Mouse (Mus musculus): ENCODE measurements around the gene Gm47791. TPM values are rescaled to one million over a fixed set of nuclear protein-coding genes. Genes with fewer than 3 reads are reported as not detected.

Gene Gm47791
- polyA plus RNA-seq, 1 experiment, result not detected

DNA sequence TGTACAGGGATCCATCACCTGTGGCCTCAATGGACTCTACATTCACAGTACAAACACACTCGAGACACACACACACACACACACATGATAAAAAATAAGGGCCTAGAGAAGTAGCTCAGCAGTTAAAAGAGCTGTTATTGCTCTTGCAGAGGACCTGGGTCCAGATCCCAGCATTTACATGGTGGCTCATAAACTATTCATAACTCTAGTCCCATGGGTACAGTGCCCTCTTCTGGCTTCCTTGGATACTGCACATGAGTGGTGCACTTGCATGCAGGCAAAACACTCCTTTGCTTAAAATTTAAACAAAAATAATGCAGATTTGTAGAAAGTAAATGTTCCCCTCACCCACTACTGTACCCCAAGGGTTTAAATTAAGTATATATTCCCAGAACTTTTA, 11.5 kb downstream of the Gm47791 start:
- TF ChIP-seq POLR2A (IDR thresholded peaks at IDR 0.05; ENCODE audit: borderline replicate concordance, extremely low read depth, insufficient read depth, insufficient read length, poor library complexity, severe bottlenecking) (no peak), CTCF (IDR thresholded peaks at IDR 0.05; ENCODE audit: borderline replicate concordance, extremely low read depth, insufficient read depth, insufficient read length) (peak; percentile 39; the same call in 1 of the 2 replicates)
- peak; percentile 2 for DNase-seq (ENCODE audit: low read depth)

DNA sequence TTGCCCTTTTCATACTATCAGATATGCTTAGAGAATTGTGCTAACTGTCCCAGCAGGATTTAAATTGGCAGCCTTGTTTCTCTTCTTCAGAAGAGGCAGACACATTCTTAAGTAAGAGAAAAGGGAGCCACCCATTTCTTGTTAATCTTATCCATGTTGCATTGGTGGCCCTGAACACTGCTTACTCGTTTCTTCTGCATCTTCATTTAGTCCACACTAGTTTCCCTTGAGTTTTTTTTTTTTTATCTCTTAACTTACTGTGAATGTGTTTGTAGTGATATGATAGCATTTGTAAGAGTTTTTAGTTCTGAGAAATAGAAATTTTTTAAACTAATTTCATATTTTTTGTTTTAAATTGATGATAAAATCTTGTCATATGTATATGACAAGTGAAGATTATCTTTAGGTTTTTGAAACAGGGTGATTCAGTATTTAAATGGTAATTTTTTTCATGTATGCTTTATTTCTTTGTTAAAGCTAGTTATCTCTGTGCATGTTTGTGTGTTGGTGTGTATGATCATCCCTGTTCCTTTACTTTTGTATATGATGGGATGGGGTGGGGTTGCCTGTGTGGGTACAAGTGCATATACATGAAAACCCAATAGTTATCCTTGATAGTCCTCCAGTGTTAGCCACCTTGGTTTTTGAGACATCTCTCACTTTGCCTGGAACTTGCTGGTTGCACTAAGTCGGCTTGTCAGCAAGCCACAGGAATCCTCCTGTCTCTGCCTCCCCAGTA, 23.2 kb downstream of the Gm47791 start:
- no peak for TF ChIP-seq POLR2A (IDR thresholded peaks at IDR 0.05; ENCODE audit: borderline replicate concordance, extremely low read depth, insufficient read depth, insufficient read length, poor library complexity, severe bottlenecking)
- no peak for TF ChIP-seq CTCF (IDR thresholded peaks at IDR 0.05; ENCODE audit: borderline replicate concordance, extremely low read depth, insufficient read depth, insufficient read length)
- no peak for DNase-seq (ENCODE audit: low read depth)

DNA sequence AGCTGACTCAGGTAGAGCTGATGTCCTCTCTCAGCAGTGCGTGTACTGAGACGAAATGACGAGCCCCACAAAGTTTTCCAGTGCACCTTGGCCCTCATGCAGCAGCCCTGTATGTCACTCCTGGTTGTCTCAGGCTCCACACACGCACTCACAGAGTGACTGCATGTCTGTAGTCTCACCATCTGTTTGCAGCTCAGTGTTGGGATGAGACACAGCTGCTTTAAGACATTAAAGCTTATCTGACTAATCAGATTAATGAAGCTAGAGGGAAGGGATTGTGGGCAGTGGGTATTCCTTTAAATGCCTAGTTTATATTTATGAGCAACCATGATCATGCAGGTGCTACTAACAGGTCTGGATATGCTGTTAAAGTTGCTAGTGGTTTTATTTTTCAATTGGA, 24.6 kb downstream of the Gm47791 start:
- DNase-seq (ENCODE audit: low read depth), result peak; percentile 35
- TF ChIP-seq CTCF (IDR thresholded peaks at IDR 0.05; ENCODE audit: borderline replicate concordance, extremely low read depth, insufficient read depth, insufficient read length), result no peak
- TF ChIP-seq POLR2A (IDR thresholded peaks at IDR 0.05; ENCODE audit: borderline replicate concordance, extremely low read depth, insufficient read depth, insufficient read length, poor library complexity, severe bottlenecking), result no peak

DNA sequence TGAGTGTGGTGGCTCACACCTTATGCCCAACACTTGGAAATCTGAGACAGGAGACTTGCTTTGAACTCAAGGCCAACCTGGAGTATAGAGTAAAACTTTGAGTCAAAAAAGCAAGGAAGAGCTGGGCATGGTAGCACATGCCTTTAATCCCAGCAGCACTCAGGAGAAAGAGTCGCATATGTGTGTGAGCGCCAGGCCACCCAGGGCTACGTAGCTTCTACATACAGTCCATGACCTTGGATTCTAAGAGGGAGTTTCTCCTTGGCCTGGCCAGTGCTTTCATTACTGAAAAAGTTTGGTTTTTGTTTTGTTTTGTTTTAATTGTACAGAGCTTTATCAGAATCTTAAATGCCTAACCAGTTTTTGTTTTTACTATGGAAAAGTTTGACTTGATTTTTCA, 27.1 kb downstream of the Gm47791 start:
- DNase-seq (ENCODE audit: low read depth), result no peak
- TF ChIP-seq POLR2A (IDR thresholded peaks at IDR 0.05; ENCODE audit: borderline replicate concordance, extremely low read depth, insufficient read depth, insufficient read length, poor library complexity, severe bottlenecking) (no peak), CTCF (IDR thresholded peaks at IDR 0.05; ENCODE audit: borderline replicate concordance, extremely low read depth, insufficient read depth, insufficient read length) (no peak)

DNA sequence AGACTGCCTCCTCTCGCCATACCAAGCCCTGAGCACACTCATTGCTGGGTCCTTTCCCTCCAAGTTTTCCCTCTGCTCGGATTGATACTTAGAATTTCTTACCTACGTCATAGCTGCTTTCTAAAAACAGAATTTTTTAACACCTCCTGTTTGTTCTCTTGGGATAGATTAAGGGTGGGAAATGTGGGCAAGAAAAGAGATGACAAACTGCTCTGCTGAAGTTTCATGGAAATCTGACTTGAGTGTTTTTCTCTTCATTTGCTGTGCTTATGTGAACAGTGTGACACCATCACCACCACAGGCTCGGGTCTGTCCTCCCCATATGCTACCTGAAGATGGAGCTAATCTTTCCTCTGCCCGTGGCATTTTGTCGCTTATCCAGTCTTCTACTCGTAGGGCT, 29.5 kb downstream of the Gm47791 start:
- no peak for DNase-seq (ENCODE audit: low read depth)
- TF ChIP-seq CTCF (IDR thresholded peaks at IDR 0.05; ENCODE audit: borderline replicate concordance, extremely low read depth, insufficient read depth, insufficient read length) (no peak), POLR2A (IDR thresholded peaks at IDR 0.05; ENCODE audit: borderline replicate concordance, extremely low read depth, insufficient read depth, insufficient read length, poor library complexity, severe bottlenecking) (no peak)

DNA sequence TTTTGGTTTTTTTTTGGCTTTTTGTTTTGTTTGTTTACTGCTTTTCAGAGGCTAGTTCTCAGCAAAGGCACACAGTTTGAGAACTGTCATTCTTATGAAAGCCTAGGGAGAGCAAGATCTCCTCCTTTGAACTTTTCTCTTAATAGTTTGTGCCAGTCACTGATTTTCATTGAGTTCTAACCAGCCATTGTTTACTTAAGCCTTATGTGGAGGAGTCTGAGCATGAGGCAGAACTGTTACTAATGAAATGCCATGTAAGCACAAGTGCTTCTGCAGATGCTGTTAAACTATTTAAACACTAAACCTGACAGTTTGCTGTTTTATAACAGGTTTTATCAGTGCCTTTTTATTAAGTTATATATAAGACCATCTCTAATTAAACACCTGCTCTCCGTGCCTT, 33.0 kb downstream of the Gm47791 start:
- DNase-seq (ENCODE audit: low read depth), result no peak
- TF ChIP-seq CTCF (IDR thresholded peaks at IDR 0.05; ENCODE audit: borderline replicate concordance, extremely low read depth, insufficient read depth, insufficient read length) (no peak), POLR2A (IDR thresholded peaks at IDR 0.05; ENCODE audit: borderline replicate concordance, extremely low read depth, insufficient read depth, insufficient read length, poor library complexity, severe bottlenecking) (no peak)

DNA sequence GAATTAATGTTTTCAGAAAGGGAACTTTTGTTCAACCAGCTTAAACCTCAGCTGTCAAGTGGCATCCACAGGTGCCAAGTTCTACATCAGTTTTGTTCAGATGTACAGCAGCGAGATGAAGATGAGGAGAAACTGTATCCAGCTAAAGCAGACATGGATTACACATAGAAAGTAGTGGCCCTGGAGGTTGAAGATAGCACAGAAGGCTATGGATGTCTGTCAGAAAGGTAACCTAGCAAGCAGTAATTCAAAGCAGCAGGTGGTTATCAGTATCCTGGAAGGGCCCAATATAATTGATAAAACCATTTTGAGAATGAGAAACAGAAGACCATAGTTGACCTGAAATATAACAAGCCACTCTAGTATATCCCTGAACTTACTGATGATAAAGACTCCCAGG, 37.7 kb downstream of the Gm47791 start:
- TF ChIP-seq POLR2A (IDR thresholded peaks at IDR 0.05; ENCODE audit: borderline replicate concordance, extremely low read depth, insufficient read depth, insufficient read length, poor library complexity, severe bottlenecking) (no peak), CTCF (IDR thresholded peaks at IDR 0.05; ENCODE audit: borderline replicate concordance, extremely low read depth, insufficient read depth, insufficient read length) (no peak)
- no peak for DNase-seq (ENCODE audit: low read depth)

DNA sequence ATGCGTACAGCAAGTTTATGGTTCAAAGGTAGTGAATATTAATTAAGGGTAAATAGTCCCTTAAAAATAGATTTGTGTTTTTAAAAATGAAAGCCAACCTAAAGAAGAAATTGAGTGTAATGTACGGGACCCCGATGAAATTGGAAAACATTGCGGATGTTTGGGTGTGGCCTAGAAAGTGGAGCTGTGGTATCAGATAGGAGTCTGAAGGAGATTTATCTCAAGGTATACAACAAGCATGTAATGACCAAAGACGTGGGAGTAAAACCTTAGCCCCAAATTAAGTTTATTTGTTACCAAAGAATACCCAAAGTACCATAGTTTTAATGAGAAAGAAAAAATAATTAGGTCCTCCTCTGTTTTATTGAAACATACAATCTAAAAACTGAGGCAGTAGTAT, 44.6 kb downstream of the Gm47791 start:
- no peak for DNase-seq (ENCODE audit: low read depth)

DNA sequence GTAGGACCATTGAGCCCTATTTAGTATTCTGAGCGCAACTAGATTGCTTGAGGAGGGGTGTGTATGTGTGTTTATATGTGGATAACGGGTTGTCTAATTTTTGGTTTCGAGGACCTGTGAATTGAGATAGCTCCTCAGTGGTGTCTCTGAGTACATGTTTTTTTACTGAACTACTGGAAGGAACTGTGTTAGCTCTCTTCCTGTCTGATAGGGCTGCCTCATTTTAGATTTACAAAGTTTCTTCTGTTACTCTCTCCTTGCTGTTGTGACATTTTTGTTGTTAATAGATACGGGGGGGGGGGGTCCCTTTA, 45.2 kb downstream of the Gm47791 start:
- no peak for DNase-seq (ENCODE audit: low read depth)
- TF ChIP-seq CTCF (IDR thresholded peaks at IDR 0.05; ENCODE audit: borderline replicate concordance, extremely low read depth, insufficient read depth, insufficient read length) (no peak), POLR2A (IDR thresholded peaks at IDR 0.05; ENCODE audit: borderline replicate concordance, extremely low read depth, insufficient read depth, insufficient read length, poor library complexity, severe bottlenecking) (no peak)

More for the DNA sequence above, 44.6 kb downstream of the Gm47791 start:
- TF ChIP-seq POLR2A (IDR thresholded peaks at IDR 0.05; ENCODE audit: borderline replicate concordance, extremely low read depth, insufficient read depth, insufficient read length, poor library complexity, severe bottlenecking), result no peak
- TF ChIP-seq CTCF (IDR thresholded peaks at IDR 0.05; ENCODE audit: borderline replicate concordance, extremely low read depth, insufficient read depth, insufficient read length), result no peak

DNA sequence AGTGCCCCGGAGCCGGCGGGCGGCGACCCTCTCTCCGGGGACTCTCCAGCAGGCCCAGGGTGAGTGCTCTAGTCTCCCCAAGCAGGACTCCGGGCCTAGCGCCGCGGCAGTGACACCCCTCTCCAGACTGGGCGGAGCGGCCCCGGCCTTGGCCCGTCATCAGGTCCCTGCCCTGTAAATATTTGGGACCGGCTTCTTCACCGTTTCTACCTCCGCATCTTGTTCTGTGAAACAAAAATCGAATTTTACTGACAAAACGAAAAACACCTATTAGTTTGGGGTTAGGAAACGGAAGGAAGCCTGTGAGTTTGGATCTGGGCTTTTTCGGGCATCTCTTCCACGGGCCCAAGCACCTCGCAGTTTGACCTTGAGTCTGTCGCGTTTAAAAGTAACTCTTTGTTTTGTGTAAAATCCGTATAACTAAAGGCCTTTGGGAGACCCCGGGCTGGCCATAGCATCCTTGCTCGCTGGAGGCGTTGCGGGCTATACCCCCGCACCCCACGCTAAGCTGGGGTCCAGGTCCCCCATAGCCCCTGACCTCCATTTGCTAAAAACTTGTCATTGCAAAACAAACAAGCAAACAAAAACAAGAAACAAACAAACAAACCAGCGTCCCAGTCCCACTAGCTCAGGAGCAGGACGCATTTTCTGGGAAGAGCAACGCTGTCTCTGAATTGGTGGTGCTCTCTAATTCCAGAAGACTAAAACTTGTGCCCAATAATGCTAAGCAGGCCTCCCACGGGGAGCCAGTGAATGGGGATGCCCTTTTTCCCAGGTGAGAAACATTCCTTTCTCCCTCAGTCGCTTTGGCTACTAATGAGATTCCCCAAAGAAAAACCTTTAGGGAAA, 45.8 kb downstream of the Gm47791 start:
- no peak for DNase-seq (ENCODE audit: low read depth)
- TF ChIP-seq CTCF (IDR thresholded peaks at IDR 0.05; ENCODE audit: borderline replicate concordance, extremely low read depth, insufficient read depth, insufficient read length) (no peak), POLR2A (IDR thresholded peaks at IDR 0.05; ENCODE audit: borderline replicate concordance, extremely low read depth, insufficient read depth, insufficient read length, poor library complexity, severe bottlenecking) (no peak)

DNA sequence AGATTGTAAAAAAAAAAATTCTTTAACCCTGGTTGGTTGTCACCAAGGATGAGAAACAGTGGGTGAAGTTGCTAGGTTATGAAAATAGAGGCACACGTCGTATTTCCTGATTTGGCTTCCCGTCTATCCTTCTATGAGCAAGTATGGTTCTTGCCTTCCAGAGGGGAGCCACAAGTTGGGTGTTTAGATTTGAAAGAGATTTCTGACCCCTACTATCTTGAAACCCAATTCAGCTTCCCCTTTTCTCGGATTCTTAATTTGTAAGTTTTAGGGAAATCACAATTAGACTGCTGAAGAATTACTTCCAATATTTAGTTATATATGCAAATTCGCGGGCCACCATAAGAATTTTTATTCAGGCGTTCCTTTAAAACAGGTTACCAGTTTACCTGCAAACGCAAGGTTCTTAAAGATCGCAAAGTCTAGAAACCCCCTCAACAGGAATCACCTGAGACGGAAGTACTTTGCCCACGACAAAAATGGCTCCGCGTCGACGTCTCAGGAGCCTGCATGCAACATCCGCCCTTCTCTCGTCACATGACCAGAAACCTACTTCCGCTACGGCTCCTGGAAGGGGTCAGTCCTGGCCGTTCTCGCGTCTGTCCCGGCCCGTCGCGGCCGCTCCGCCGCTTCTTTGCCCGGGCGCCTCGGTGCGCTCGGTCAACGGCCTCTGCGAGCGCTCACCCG, 46.6 kb downstream of the Gm47791 start, which contains the start of gene Mff:
Gene Mff (plus strand): TSS at position 552 of the 687 bp plus-strand sequence.
- TF ChIP-seq CTCF (IDR thresholded peaks at IDR 0.05; ENCODE audit: borderline replicate concordance, extremely low read depth, insufficient read depth, insufficient read length) (no peak), POLR2A (IDR thresholded peaks at IDR 0.05; ENCODE audit: borderline replicate concordance, extremely low read depth, insufficient read depth, insufficient read length, poor library complexity, severe bottlenecking) (peak; percentile 91)
- peak; percentile 99 for DNase-seq (ENCODE audit: low read depth)

Other genes starting within 250 kb of the Gm47791 start
- gene Col4a4, start 184.4 kb downstream of the Gm47791 start, polyA plus RNA-seq (2012; rRNA removed), result 0.34 TPM in 2 replicates
- 0.14 and 0.25 TPM in 2 replicates for gene Col4a3, start 184.3 kb downstream of the Gm47791 start, polyA plus RNA-seq (2012; rRNA removed)
- gene Mff, start 46.4 kb downstream of the Gm47791 start, polyA plus RNA-seq (2012; rRNA removed), result 299 and 302 TPM in 2 replicates
- not detected in 2 replicates for gene Tm4sf20, start 2.8 kb downstream of the Gm47791 start, polyA plus RNA-seq (2012; rRNA removed)
- 52.6 and 55.4 TPM in 2 replicates for gene Agfg1, start 68.2 kb upstream of the Gm47791 start, polyA plus RNA-seq (2012; rRNA removed)
- 2.2 and 3.0 TPM in 2 replicates for gene A030005L19Rik, start 142.1 kb upstream of the Gm47791 start, polyA plus RNA-seq (2012; rRNA removed)
- 0.24 TPM in 1 of 2 replicates, not detected in the other for gene A030014E15Rik, start 153.7 kb upstream of the Gm47791 start, polyA plus RNA-seq (2012; rRNA removed)
- not detected in 2 replicates for gene Gm6217, start 160.2 kb upstream of the Gm47791 start, polyA plus RNA-seq (2012; rRNA removed)
- gene A030003K21Rik, start 172.1 kb upstream of the Gm47791 start, polyA plus RNA-seq (2012; rRNA removed), result not detected in 2 replicates
- gene Gm7544, start 184.8 kb upstream of the Gm47791 start, polyA plus RNA-seq (2012; rRNA removed), result not detected in 2 replicates
- not detected in 2 replicates for gene Gm47955, start 189.0 kb upstream of the Gm47791 start, polyA plus RNA-seq (2012; rRNA removed)
- not detected in 2 replicates for gene Gm47959, start 229.3 kb upstream of the Gm47791 start, polyA plus RNA-seq (2012; rRNA removed)

Measured in brain, embryonic 14.5 days (tissue).